Mouse (Mus musculus) forebrain, embryonic 14.5 days (tissue): ENCODE measurements around the gene Olfr1445. TPM values are rescaled to one million over a fixed set of nuclear protein-coding genes. Genes with fewer than 3 reads are reported as not detected.

Experiments
- ATAC-seq: fragments of 200-750 bp; cut with Nextera tagmentation; 2 replicates; pipeline ENCODE4 v1.8.0; 2017; ENCODE audit warnings: mild to moderate bottlenecking, moderate library complexity
- DNase-seq: peaks from one replicate; pipeline ENCODE4 v3.0.0-alpha.2; 2015; ENCODE audit warnings: low spot score
- H3K27ac ChIP-seq: fragments of 300-500 bp; sonication (generic); 2 replicates; pipeline ENCODE4 v1.5.1; 2014; ENCODE audit warnings: low read depth, mild to moderate bottlenecking, control low read depth, low read length, moderate library complexity
- H3K27me3 ChIP-seq: fragments of 300-500 bp; sonication (generic); replicated peaks from 2 replicates; pipeline ENCODE4 v1.6.1; 2014; ENCODE audit warnings: low read length, control low read depth, mixed read lengths; ENCODE audit not compliant: control insufficient read depth, insufficient read depth
- H3K36me3 ChIP-seq: fragments of 300-500 bp; sonication (generic); 2 replicates; pipeline ENCODE4 v1.6.1; 2014; ENCODE audit warnings: low read length, control low read depth; ENCODE audit not compliant: control insufficient read depth, insufficient read depth
- H3K4me1 ChIP-seq: fragments of 300-500 bp; sonication (generic); 2 replicates; pipeline ENCODE4 v1.6.1; 2014; ENCODE audit warnings: antibody characterized with exemption, low read length, control low read depth; ENCODE audit not compliant: control insufficient read depth, insufficient read depth
- H3K4me2 ChIP-seq: fragments of 300-500 bp; sonication (generic); 2 replicates; pipeline ENCODE4 v1.6.1; 2014; ENCODE audit warnings: mild to moderate bottlenecking, control low read depth, low read length
- H3K4me3 ChIP-seq: fragments of 300-500 bp; sonication (generic); 2 replicates; pipeline ENCODE4 v1.5.1; 2014; ENCODE audit warnings: low read depth, low read length, control low read depth
- H3K9ac ChIP-seq: fragments of 300-500 bp; sonication (generic); 2 replicates; pipeline ENCODE4 v1.6.1; 2014; ENCODE audit warnings: mild to moderate bottlenecking, low read length, control low read depth, moderate library complexity
- H3K9me3 ChIP-seq: fragments of 300-500 bp; sonication (generic); replicated peaks from 2 replicates; pipeline ENCODE4 v1.6.1; 2016; ENCODE audit warnings: low read length, control low read depth, mixed read lengths; ENCODE audit not compliant: control insufficient read depth
- WGBS: fragments of 180-500 bp; shearing (Covaris S2); extraction: QIAGEN DNeasy Blood & Tissue Kit; methylation state at CpG from one replicate; pipeline ENCODE4 v1.1.7; 2014; 5-methylcytosine and 5-hydroxymethylcytosine counted together
- polyA plus RNA-seq: library from polyadenylated mRNA; unstranded; fragments of >200 nt; fragmentation: Nextera tagmentation; extraction: Ambion mirVana; gene quantifications from 2 replicates; pipeline ENCODE4 v1.2.1, GENCODE M21; 2014

The Olfr1445 gene
- not detected in 2 replicates for polyA plus RNA-seq

- Histone ChIP-seq H3K27me3 (no peaks in the 10 kb centered on the region), H3K36me3 (no peaks in the 10 kb centered on the region), H3K4me1 (no peaks in the 10 kb centered on the region), H3K4me3 (no peak within 1 kb of the TSS), H3K27ac (no peak within 1 kb of the TSS), H3K9ac (no peak within 1 kb of the TSS), H3K4me2 (no peak within 1 kb of the TSS), H3K9me3 (peaks cover 4% of the 10 kb centered on the region; the same call in 1 of the 2 replicates)
- WGBS: 87% methylated on average over 2 of the region's 2 CpGs
- no peak for DNase-seq
- ATAC-seq: no peak
Observed at GRCm38 (mm10) chr19:12883555-12883954, at the start of gene Olfr1445. Gene Olfr1445, plus strand, starts transcription at chr19:12883855.

DNA sequence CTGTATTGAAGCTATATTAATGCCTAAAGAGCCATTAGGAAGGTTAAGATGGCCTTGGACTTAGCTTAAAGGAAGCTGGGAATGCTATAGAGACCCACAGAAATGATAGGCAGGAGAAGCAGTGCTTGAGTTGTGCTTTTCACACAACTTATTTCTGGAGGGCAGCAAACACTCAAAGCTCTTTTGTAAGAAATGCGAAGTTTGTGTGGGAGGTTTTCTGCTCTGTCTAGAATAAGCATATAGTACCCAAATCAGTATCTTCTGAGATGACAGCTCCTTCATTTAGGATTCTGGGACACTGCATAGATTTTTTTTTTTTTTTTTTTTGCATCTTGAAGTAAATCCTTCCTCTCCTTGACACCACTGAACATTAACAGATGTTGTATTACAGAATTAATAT is 45.1 kb upstream of the Olfr1445 start:
- 86% methylated on average over 1 of the region's 1 CpGs for WGBS
- H3K4me3 ChIP-seq: no peak overlapping the region
- H3K36me3 ChIP-seq: no peaks in the 10 kb centered on the region
- DNase-seq (no peak), ATAC-seq (no peak)
- H3K27me3 ChIP-seq: no peaks in the 10 kb centered on the region
- no peak overlapping the region for H3K27ac ChIP-seq
- H3K4me1 ChIP-seq: no peaks in the 10 kb centered on the region
- H3K4me2 ChIP-seq: no peak overlapping the region
- H3K9me3 ChIP-seq: no peaks in the 10 kb centered on the region
- H3K9ac ChIP-seq: no peak overlapping the region

GRCm38 (mm10) chr19:12846382-12846781 is 37.3 kb upstream of the Olfr1445 start, which contains the start of gene Gm5244:
Gene Gm5244, plus strand, starts transcription at chr19:12846682.
- DNase-seq (no peak), ATAC-seq (no peak)
- Histone ChIP-seq H3K27ac (no peak within 1 kb of the TSS), H3K27me3 (no peaks in the 10 kb centered on the region), H3K4me1 (no peaks in the 10 kb centered on the region), H3K36me3 (no peaks in the 10 kb centered on the region), H3K9me3 (no peaks in the 10 kb centered on the region), H3K9ac (no peak within 1 kb of the TSS), H3K4me3 (no peak within 1 kb of the TSS), H3K4me2 (no peak within 1 kb of the TSS)

DNA sequence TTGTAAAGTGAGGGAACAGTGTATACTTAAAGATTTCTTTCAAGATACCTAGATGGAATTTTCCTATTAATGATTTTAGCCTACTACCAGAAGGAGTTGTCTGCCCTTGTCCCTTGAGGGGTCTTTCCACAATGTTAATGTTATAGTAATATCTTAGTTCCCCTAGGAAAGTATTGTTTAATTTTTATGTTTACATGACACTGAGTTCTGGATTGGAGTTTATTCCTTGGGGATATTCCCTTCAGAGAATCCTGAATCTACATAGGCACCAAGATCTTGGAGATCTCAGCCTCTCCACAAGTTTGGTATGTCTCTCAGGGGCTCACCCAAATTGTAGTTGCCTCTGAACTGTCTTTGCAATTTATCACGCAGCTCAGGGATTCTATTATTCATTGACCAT is 26.7 kb upstream of the Olfr1445 start, which contains the start of gene Olfr1444:
Olfr1444 (plus strand) TSS at position 301 of the 400 bp plus-strand sequence.
- no peak for ATAC-seq
- H3K4me2 ChIP-seq: no peak within 1 kb of the TSS
- H3K9ac ChIP-seq: no peak within 1 kb of the TSS
- H3K27me3 ChIP-seq: no peaks in the 10 kb centered on the region
- 60% methylated on average over 1 of the region's 1 CpGs for WGBS
- H3K4me1 ChIP-seq: no peaks in the 10 kb centered on the region
- no peak for DNase-seq
- no peak within 1 kb of the TSS for H3K27ac ChIP-seq
- H3K9me3 ChIP-seq: no peaks in the 10 kb centered on the region
- H3K4me3 ChIP-seq: no peak within 1 kb of the TSS
- no peaks in the 10 kb centered on the region for H3K36me3 ChIP-seq

DNA sequence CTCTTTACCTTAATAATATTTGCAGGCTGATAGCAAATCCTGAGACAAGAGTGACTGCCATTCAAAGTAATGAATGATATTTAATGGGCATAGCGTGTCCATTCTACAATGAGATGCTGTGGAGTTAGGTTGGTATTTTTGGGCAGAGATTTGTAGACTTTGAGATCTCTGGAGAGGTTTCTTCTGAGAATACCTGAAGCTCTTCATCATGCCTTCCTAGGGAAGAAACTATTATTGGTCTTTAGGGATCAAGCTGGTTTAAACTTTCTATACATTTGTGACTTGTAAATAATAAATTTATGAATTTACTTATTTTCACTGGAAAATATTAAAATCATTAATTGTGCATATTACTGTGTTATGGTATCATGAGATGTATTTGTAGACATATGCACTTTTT is 9.8 kb downstream of the Olfr1445 start, which contains the start of gene Olfr1446:
Olfr1446 (minus strand) TSS at position 101 of the 400 bp plus-strand sequence.
- no peaks in the 10 kb centered on the region for H3K36me3 ChIP-seq
- no peak within 1 kb of the TSS for H3K27ac ChIP-seq
- H3K27me3 ChIP-seq: no peaks in the 10 kb centered on the region
- no peaks in the 10 kb centered on the region for H3K9me3 ChIP-seq
- H3K4me2 ChIP-seq: no peak within 1 kb of the TSS
- ATAC-seq (no peak), DNase-seq (no peak)
- no peak within 1 kb of the TSS for H3K4me3 ChIP-seq
- no peak within 1 kb of the TSS for H3K9ac ChIP-seq
- no peaks in the 10 kb centered on the region for H3K4me1 ChIP-seq
- WGBS: 81% methylated on average over 1 of the region's 1 CpGs

- Histone ChIP-seq H3K4me1 (no peaks in the 10 kb centered on the region), H3K27ac (no peak within 1 kb of the TSS), H3K9ac (no peak within 1 kb of the TSS), H3K9me3 (peaks cover 2% of the 10 kb centered on the region; the same call in 1 of the 2 replicates), H3K36me3 (no peaks in the 10 kb centered on the region), H3K4me2 (no peak within 1 kb of the TSS), H3K4me3 (no peak within 1 kb of the TSS), H3K27me3 (no peaks in the 10 kb centered on the region)
- DNase-seq (no peak), ATAC-seq (no peak)
- WGBS: 97% methylated on average over 1 of the region's 1 CpGs
Observed at GRCm38 (mm10) chr19:12903643-12904042, 20.0 kb downstream of the Olfr1445 start, which contains the start of gene Olfr1447. Gene Olfr1447, minus strand, starts transcription at chr19:12903743.

DNA sequence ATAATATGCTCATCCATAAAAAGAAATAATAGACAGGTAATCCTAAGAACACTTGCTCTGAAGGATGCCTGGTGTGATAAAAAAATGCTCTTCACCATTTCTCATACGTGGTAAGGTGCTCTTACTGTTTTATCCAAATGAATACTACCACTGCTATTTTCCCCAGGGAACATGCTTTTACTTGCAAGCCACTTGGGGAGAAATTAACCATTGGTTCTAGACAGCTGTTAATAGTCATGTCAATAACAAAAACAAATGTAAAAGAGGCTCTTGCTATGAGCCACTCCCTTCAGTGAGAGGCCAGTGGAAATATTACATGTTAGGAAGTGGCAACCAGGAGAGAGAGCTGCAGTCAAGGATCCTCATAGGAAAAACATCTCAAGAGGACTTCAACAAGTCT is 40.7 kb downstream of the Olfr1445 start, which contains the start of gene Olfr1448:
Olfr1448 (minus strand) TSS at position 101 of the 400 bp plus-strand sequence.
- Histone ChIP-seq H3K4me1 (no peaks in the 10 kb centered on the region), H3K9me3 (0 out of 2 replicates have a peak, but pooled peaks cover 2% of the 10 kb centered on the region), H3K9ac (no peak within 1 kb of the TSS), H3K4me2 (no peak within 1 kb of the TSS), H3K36me3 (no peaks in the 10 kb centered on the region), H3K27me3 (no peaks in the 10 kb centered on the region), H3K4me3 (no peak within 1 kb of the TSS), H3K27ac (no peak within 1 kb of the TSS)
- DNase-seq (no peak), ATAC-seq (no peak)
- WGBS: 69% methylated on average over 1 of the region's 1 CpGs

DNA sequence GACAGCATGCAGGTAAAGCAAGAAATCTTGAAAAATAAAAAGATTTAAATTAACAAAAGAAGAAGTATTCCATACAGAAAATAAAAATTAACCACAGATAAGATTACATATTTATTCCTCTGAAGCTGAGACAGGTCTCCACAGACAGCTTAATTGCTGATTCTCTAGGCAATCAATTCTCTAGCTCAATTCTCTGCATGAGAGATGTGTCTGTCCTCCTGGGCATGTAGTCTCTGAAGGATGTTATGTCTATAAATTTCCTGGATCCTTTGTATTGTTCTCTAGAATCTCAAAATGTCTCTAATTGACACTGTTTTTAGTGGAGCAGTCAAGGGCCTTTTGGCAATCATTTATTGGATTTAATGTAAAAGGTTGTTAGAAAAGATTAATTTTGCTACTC is 46.9 kb downstream of the Olfr1445 start, which contains the start of gene Olfr1449:
Olfr1449 (plus strand) TSS at position 301 of the 400 bp plus-strand sequence.
- no peak for ATAC-seq
- no peaks in the 10 kb centered on the region for H3K27me3 ChIP-seq

More for the DNA sequence above, 46.9 kb downstream of the Olfr1445 start, which contains the start of gene Olfr1449:
- Histone ChIP-seq H3K9me3 (no peaks in the 10 kb centered on the region), H3K4me3 (no peak within 1 kb of the TSS), H3K27ac (no peak within 1 kb of the TSS), H3K9ac (no peak within 1 kb of the TSS), H3K4me2 (no peak within 1 kb of the TSS), H3K4me1 (no peaks in the 10 kb centered on the region), H3K36me3 (no peaks in the 10 kb centered on the region)
- DNase-seq: no peak
